Mouse (Mus musculus): ENCODE measurements around the gene Olfr1487.
"Not testable (repeated sequence)": the region's sequence is repeated elsewhere in the genome, so short reads cannot be mapped to it uniquely, and the experiment has no call there.

Olfr1487 gene

GRCm38 (mm10) chr19:13617075-13617474, at the start of gene Olfr1487:
Gene Olfr1487, plus strand, starts transcription at chr19:13617375.
- not testable (repeated sequence) for DNase-seq

- no peak for DNase-seq
Observed at GRCm38 (mm10) chr19:13583211-13583610, 34.0 kb upstream of the Olfr1487 start, which contains the start of gene Olfr1484. Gene Olfr1484, plus strand, starts transcription at chr19:13583511.

- DNase-seq: no peak
Observed at GRCm38 (mm10) chr19:13631321-13631720, 14.1 kb downstream of the Olfr1487 start, which contains the start of gene Olfr1489. Gene Olfr1489, plus strand, starts transcription at chr19:13631621.

- DNase-seq: no peak
Observed at GRCm38 (mm10) chr19:13650791-13651190, 33.6 kb downstream of the Olfr1487 start, which contains the start of gene Olfr1490. Gene Olfr1490, plus strand, starts transcription at chr19:13651091.
